Mouse (Mus musculus) lung, adult 2 months (tissue): ENCODE measurements around the gene Dop1a.

Experiments
- CTCF ChIP-seq: fragments of 200-500 bp; IDR thresholded peaks from 2 replicates; pipeline ENCODE4 v1.5.1; 2011; ENCODE audit warnings: mild to moderate bottlenecking, low read length, control low read depth; ENCODE audit not compliant: insufficient read depth
- POLR2A ChIP-seq: fragments of 200-500 bp; IDR thresholded peaks from 2 replicates; pipeline ENCODE4 v1.6.1; 2011; ENCODE audit warnings: low read depth, mild to moderate bottlenecking, control low read depth, low read length, borderline replicate concordance; ENCODE audit errors: extremely low read depth

- TF ChIP-seq CTCF (no peak), POLR2A (no peak)
Measured at GRCm38 (mm10) chr9:86478414-86479093, 11.6 kb downstream of the Dop1a start.
